In genomic region chr4:154197961-154198360, GRCm38 (mm10) we compare ENCODE assay signal across 19 mouse cellular contexts. TPM values are rescaled to one million over a fixed set of nuclear protein-coding genes. Genes with fewer than 3 reads are reported as not detected.
DNase-seq lines count a peak whose midpoint lies in the region; ATAC-seq lines count a peak whose summit lies in the region.
"Had no signal": no experiment of that assay in that cellular context is flagged by ENCODE, and none has a peak within 500 bp of the region (broad histone marks: within the 10 kb centered on the region; RNA-seq: fewer than 3 reads in every experiment).

No protein-coding gene starts in this region.

- intact Hi-C loops in heart, postnatal 10 days (cut with DNase I), result no loop called here

- H3K9me3 ChIP-seq in heart, embryonic 11.5 days (replicated peaks; ENCODE audit: control insufficient read depth, low read length), result no peaks in the 10 kb centered on the region
- H3K9me3 ChIP-seq in midbrain, embryonic 12.5 days, result no peaks in the 10 kb centered on the region
- H3K9me3 ChIP-seq in midbrain, embryonic 15.5 days, result 0 out of 2 replicates have a peak, but pooled peaks cover 2% of the 10 kb centered on the region
- no peaks in the 10 kb centered on the region for H3K9me3 ChIP-seq in embryonic facial prominence, embryonic 13.5 days
- peaks cover 6% of the 10 kb centered on the region for H3K9me3 ChIP-seq in limb, embryonic 13.5 days
- H3K9me3 ChIP-seq: heart, embryonic 13.5 days; hindbrain, embryonic 15.5 days; liver, embryonic 13.5 days; lung, embryonic 15.5 days had no signal

- no peaks in the 10 kb centered on the region for H3K27me3 ChIP-seq in heart, embryonic 11.5 days (ENCODE audit: control insufficient read depth, insufficient read depth, low read length)
- no peaks in the 10 kb centered on the region for H3K27me3 ChIP-seq in midbrain, embryonic 12.5 days
- no peaks in the 10 kb centered on the region for H3K27me3 ChIP-seq in midbrain, embryonic 15.5 days (replicated peaks)
- no peaks in the 10 kb centered on the region for H3K27me3 ChIP-seq in embryonic facial prominence, embryonic 13.5 days
- H3K27me3 ChIP-seq in limb, embryonic 13.5 days, result no peaks in the 10 kb centered on the region
- H3K27me3 ChIP-seq: hindbrain, embryonic 15.5 days; liver, embryonic 13.5 days; lung, embryonic 15.5 days had no signal

- DNase-seq in heart, postnatal 10 days, result no peak
- no peak for DNase-seq in kidney, postnatal 25 days
- DNase-seq: adrenal gland, postnatal 10 days; B cell, adult 2 months; cerebellum, adult 11 months; cerebellum, postnatal 25 days; kidney, adult 11 months; kidney, postnatal 14 days; liver, embryonic 13.5 days; right cerebral cortex, postnatal 14 days had no signal

- H3K9ac ChIP-seq in heart, embryonic 11.5 days (ENCODE audit: low read depth, low read length), result no peak overlapping the region
- no peak overlapping the region for H3K9ac ChIP-seq in midbrain, embryonic 12.5 days (replicated peaks)
- H3K9ac ChIP-seq in midbrain, embryonic 15.5 days, result no peak overlapping the region
- no peak overlapping the region for H3K9ac ChIP-seq in embryonic facial prominence, embryonic 13.5 days
- no peak overlapping the region for H3K9ac ChIP-seq in limb, embryonic 13.5 days
- H3K9ac ChIP-seq: hindbrain, embryonic 15.5 days; liver, embryonic 13.5 days; lung, embryonic 15.5 days had no signal

- no peaks in the 10 kb centered on the region for H3K36me3 ChIP-seq in heart, embryonic 11.5 days (ENCODE audit: control insufficient read depth, insufficient read depth, low read length)
- no peaks in the 10 kb centered on the region for H3K36me3 ChIP-seq in midbrain, embryonic 12.5 days
- no peaks in the 10 kb centered on the region for H3K36me3 ChIP-seq in midbrain, embryonic 15.5 days (replicated peaks)
- peaks cover 8% of the 10 kb centered on the region for H3K36me3 ChIP-seq in embryonic facial prominence, embryonic 13.5 days
- H3K36me3 ChIP-seq in limb, embryonic 13.5 days, result peaks cover 21% of the 10 kb centered on the region
- H3K36me3 ChIP-seq: heart, embryonic 13.5 days; hindbrain, embryonic 15.5 days; liver, embryonic 13.5 days; lung, embryonic 15.5 days had no signal

- no peak overlapping the region for H3K4me3 ChIP-seq in heart, embryonic 11.5 days (ENCODE audit: low read depth, low read length)
- no peak overlapping the region for H3K4me3 ChIP-seq in midbrain, embryonic 12.5 days
- H3K4me3 ChIP-seq in midbrain, embryonic 15.5 days, result no peak overlapping the region
- H3K4me3 ChIP-seq in embryonic facial prominence, embryonic 13.5 days, result no peak overlapping the region
- no peak overlapping the region for H3K4me3 ChIP-seq in limb, embryonic 13.5 days
- H3K4me3 ChIP-seq: heart, embryonic 13.5 days; hindbrain, embryonic 15.5 days; liver, embryonic 13.5 days; lung, embryonic 15.5 days; myocyte had no signal

- ATAC-seq in heart, embryonic 11.5 days (replicated peaks; ENCODE audit: insufficient number of reproducible peaks, low FRiP score, low TSS enrichment), result 0 out of 2 replicates have a peak, but pooled peaks have one; percentile 12
- peak; percentile 27 for ATAC-seq in midbrain, embryonic 12.5 days (ENCODE audit: low FRiP score, low read depth)
- no peak for ATAC-seq in midbrain, embryonic 15.5 days (replicated peaks)
- ATAC-seq in embryonic facial prominence, embryonic 13.5 days (ENCODE audit: insufficient number of reproducible peaks, insufficient read depth, low FRiP score, low TSS enrichment, low read depth), result no peak
- no peak for ATAC-seq in limb, embryonic 13.5 days (ENCODE audit: low FRiP score, low read depth)

- H3K27ac ChIP-seq in heart, embryonic 11.5 days (ENCODE audit: low read depth, low read length), result no peak overlapping the region
- peak overlapping the region; percentile 61; the same call in 1 of the 2 replicates for H3K27ac ChIP-seq in midbrain, embryonic 12.5 days (replicated peaks)
- no peak overlapping the region for H3K27ac ChIP-seq in midbrain, embryonic 15.5 days
- peak overlapping the region; percentile 94 for H3K27ac ChIP-seq in embryonic facial prominence, embryonic 13.5 days
- peak overlapping the region; percentile 79; the same call in 1 of the 2 replicates for H3K27ac ChIP-seq in limb, embryonic 13.5 days
- H3K27ac ChIP-seq: heart, embryonic 13.5 days; hindbrain, embryonic 15.5 days; liver, embryonic 13.5 days; lung, embryonic 15.5 days had no signal

- no peak overlapping the region for H3K4me2 ChIP-seq in heart, embryonic 11.5 days
- H3K4me2 ChIP-seq in midbrain, embryonic 12.5 days (replicated peaks), result no peak overlapping the region
- H3K4me2 ChIP-seq in midbrain, embryonic 15.5 days, result no peak overlapping the region
- peak overlapping the region; percentile 14; the same call in 1 of the 2 replicates for H3K4me2 ChIP-seq in embryonic facial prominence, embryonic 13.5 days
- no peak overlapping the region for H3K4me2 ChIP-seq in limb, embryonic 13.5 days (replicated peaks)
- H3K4me2 ChIP-seq: heart, embryonic 13.5 days; hindbrain, embryonic 15.5 days; liver, embryonic 13.5 days; lung, embryonic 15.5 days had no signal

- H3K4me1 ChIP-seq in heart, embryonic 11.5 days (ENCODE audit: control insufficient read depth, insufficient read depth, low read length), result peaks cover 8% of the 10 kb centered on the region
- H3K4me1 ChIP-seq in midbrain, embryonic 12.5 days, result peaks cover 23% of the 10 kb centered on the region
- H3K4me1 ChIP-seq in midbrain, embryonic 15.5 days, result peaks cover 8% of the 10 kb centered on the region
- H3K4me1 ChIP-seq in embryonic facial prominence, embryonic 13.5 days, result peaks cover 29% of the 10 kb centered on the region
- peaks cover 23% of the 10 kb centered on the region for H3K4me1 ChIP-seq in limb, embryonic 13.5 days
- H3K4me1 ChIP-seq: liver, embryonic 13.5 days; lung, embryonic 15.5 days had no signal

- 48% methylated on average over 6 of the region's 6 CpGs for WGBS in heart, embryonic 11.5 days (ENCODE audit: insufficient replicate concordance)
- WGBS in midbrain, embryonic 12.5 days, result 44% methylated on average over 6 of the region's 6 CpGs
- 60% methylated on average over 6 of the region's 6 CpGs for WGBS in midbrain, embryonic 15.5 days
- WGBS in embryonic facial prominence, embryonic 13.5 days, result 52% methylated on average over 6 of the region's 6 CpGs
- WGBS in limb, embryonic 13.5 days, result 79% methylated on average over 6 of the region's 6 CpGs

RNA-seq across cellular contexts. Expression of gene Megf6, which starts 27.4 kb away (rescaled TPM):
- polyA plus RNA-seq in heart, embryonic 11.5 days (2014; fragmentation: Nextera tagmentation; extraction: Ambion mirVana), result 8.6 and 8.8 TPM in 2 replicates
- 10 to 100 TPM; 33.8 to 41.5 TPM for total RNA-seq in heart, postnatal 10 days (2021)
- polyA plus RNA-seq in midbrain, embryonic 12.5 days (2016; fragmentation: Nextera tagmentation; extraction: Ambion mirVana), result 21.3 and 29.5 TPM in 2 replicates
- 9.4 and 9.5 TPM in 2 replicates for polyA plus RNA-seq in midbrain, embryonic 15.5 days (2015; fragmentation: Nextera tagmentation; extraction: Ambion mirVana)
- polyA plus RNA-seq in embryonic facial prominence, embryonic 13.5 days (2015; fragmentation: Nextera tagmentation; extraction: Ambion mirVana), result 99.7 and 104 TPM in 2 replicates
- 61.7 and 70.0 TPM in 2 replicates for polyA plus RNA-seq in limb, embryonic 13.5 days (2015; fragmentation: Nextera tagmentation; extraction: Ambion mirVana)
- polyA plus RNA-seq: myocyte had no signal

RNA-seq across cellular contexts. Expression of gene Tprgl, which starts 37.5 kb away (rescaled TPM):
- 125 and 135 TPM in 2 replicates for polyA plus RNA-seq in heart, embryonic 11.5 days (2014; fragmentation: Nextera tagmentation; extraction: Ambion mirVana)
- 100 to 1,000 TPM; 129 to 134 TPM for total RNA-seq in heart, postnatal 10 days (2021)
- 149 and 164 TPM in 2 replicates for polyA plus RNA-seq in midbrain, embryonic 12.5 days (2016; fragmentation: Nextera tagmentation; extraction: Ambion mirVana)
- polyA plus RNA-seq in midbrain, embryonic 15.5 days (2015; fragmentation: Nextera tagmentation; extraction: Ambion mirVana), result 206 and 225 TPM in 2 replicates
- polyA plus RNA-seq in embryonic facial prominence, embryonic 13.5 days (2015; fragmentation: Nextera tagmentation; extraction: Ambion mirVana), result 129 and 140 TPM in 2 replicates
- polyA plus RNA-seq in limb, embryonic 13.5 days (2015; fragmentation: Nextera tagmentation; extraction: Ambion mirVana), result 117 and 118 TPM in 2 replicates

RNA-seq across cellular contexts. Expression of gene Wrap73, which starts 55.8 kb away (rescaled TPM):
- polyA plus RNA-seq in heart, embryonic 11.5 days (2014; fragmentation: Nextera tagmentation; extraction: Ambion mirVana), result 22.1 and 26.5 TPM in 2 replicates
- 10 to 100 TPM; 10.2 to 13.2 TPM for total RNA-seq in heart, postnatal 10 days (2021)
- 46.9 and 52.5 TPM in 2 replicates for polyA plus RNA-seq in midbrain, embryonic 12.5 days (2016; fragmentation: Nextera tagmentation; extraction: Ambion mirVana)
- polyA plus RNA-seq in midbrain, embryonic 15.5 days (2015; fragmentation: Nextera tagmentation; extraction: Ambion mirVana), result 46.6 and 53.9 TPM in 2 replicates
- polyA plus RNA-seq in embryonic facial prominence, embryonic 13.5 days (2015; fragmentation: Nextera tagmentation; extraction: Ambion mirVana), result 44.1 and 44.9 TPM in 2 replicates
- 47.8 and 48.4 TPM in 2 replicates for polyA plus RNA-seq in limb, embryonic 13.5 days (2015; fragmentation: Nextera tagmentation; extraction: Ambion mirVana)

RNA-seq across cellular contexts. Expression of gene Trp73, which starts 58.0 kb away (rescaled TPM):
- polyA plus RNA-seq in heart, embryonic 11.5 days (2014; fragmentation: Nextera tagmentation; extraction: Ambion mirVana), result not detected in 2 replicates
- total RNA-seq in heart, postnatal 10 days (2021), result under 1 TPM in 1 of 2 experiments, not detected in 1; 0.05 TPM
- 0.47 and 0.84 TPM in 2 replicates for polyA plus RNA-seq in midbrain, embryonic 12.5 days (2016; fragmentation: Nextera tagmentation; extraction: Ambion mirVana)
- 1.2 and 1.5 TPM in 2 replicates for polyA plus RNA-seq in midbrain, embryonic 15.5 days (2015; fragmentation: Nextera tagmentation; extraction: Ambion mirVana)
- 4.5 and 5.7 TPM in 2 replicates for polyA plus RNA-seq in embryonic facial prominence, embryonic 13.5 days (2015; fragmentation: Nextera tagmentation; extraction: Ambion mirVana)
- 1.6 and 1.7 TPM in 2 replicates for polyA plus RNA-seq in limb, embryonic 13.5 days (2015; fragmentation: Nextera tagmentation; extraction: Ambion mirVana)
- polyA plus RNA-seq: liver, embryonic 13.5 days; myocyte had no signal

Comparison
In these comparisons a context has a peak if more than half of its experiments do, and no peak if none do; other contexts are left out.
1. ATAC-seq: peak in heart, embryonic 11.5 days (single experiment) and midbrain, embryonic 12.5 days (single experiment); none in midbrain, embryonic 15.5 days (single experiment), embryonic facial prominence, embryonic 13.5 days (single experiment) and limb, embryonic 13.5 days (single experiment).
2. H3K27ac ChIP-seq: peak in midbrain, embryonic 12.5 days (single experiment), embryonic facial prominence, embryonic 13.5 days (single experiment) and limb, embryonic 13.5 days (single experiment); none in heart, embryonic 11.5 days (single experiment) and midbrain, embryonic 15.5 days (single experiment).